Mouse (Mus musculus): Measurements from ENCODE around the gene Ankzf1. TPM values are rescaled to one million over a fixed set of nuclear protein-coding genes. Genes with fewer than 3 reads are reported as not detected.

Gene Ankzf1
- polyA plus RNA-seq, 1 experiment from 2014 or later = 23.0 TPM

DNA sequence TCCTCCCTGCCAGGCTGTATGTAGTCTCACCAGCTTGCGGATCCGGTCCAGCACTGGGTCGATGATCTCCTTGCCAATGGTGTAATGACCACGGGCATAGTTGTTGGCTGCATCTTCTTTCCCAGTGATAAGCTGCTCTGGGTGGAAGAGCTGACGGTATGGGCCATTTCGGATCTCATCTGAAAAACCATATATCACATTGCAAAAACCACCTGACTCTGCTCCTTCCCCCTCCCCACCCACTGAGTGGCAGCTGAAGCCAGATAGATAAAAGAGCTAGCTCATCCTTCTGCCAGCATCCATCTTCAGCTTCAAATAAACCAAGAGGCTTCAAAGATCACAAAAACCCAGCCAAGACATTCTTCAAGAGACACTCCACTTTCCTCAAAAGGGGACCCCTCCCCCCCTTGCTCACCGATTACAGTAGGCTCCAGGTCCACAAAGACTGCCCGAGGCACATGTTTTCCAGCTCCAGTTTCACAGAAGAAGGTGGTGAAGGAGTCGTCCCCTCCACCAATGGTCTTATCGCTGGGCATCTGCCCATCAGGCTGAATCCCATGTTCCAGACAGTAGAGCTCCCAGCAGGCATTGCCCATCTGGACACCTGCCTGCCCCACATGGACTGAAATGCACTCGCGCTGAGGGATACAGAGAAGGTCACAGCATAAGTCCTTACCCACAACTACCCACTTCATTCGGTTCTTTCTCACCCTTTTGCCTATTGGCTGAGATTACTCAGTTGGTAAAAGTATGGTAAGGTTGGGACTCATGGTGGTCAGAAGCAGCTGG is 25.0 kb downstream of the Ankzf1 start:
- no peaks in the 10 kb centered on the region for H3K9me3 ChIP-seq (ENCODE audit: control insufficient read depth, low read length)
- no peak overlapping the region for H3K9ac ChIP-seq (ENCODE audit: low read length)
- no peak for DNase-seq (ENCODE audit: low spot score)
- H3K27ac ChIP-seq (ENCODE audit: low read depth) = no peak overlapping the region
- peaks cover 13% of the 10 kb centered on the region for H3K4me1 ChIP-seq (replicated peaks; ENCODE audit: control insufficient read depth, insufficient read depth, low read length)
- peaks cover 34% of the 10 kb centered on the region for H3K36me3 ChIP-seq (ENCODE audit: control insufficient read depth, insufficient read depth, low read length)
- 74% methylated on average over 13 of the region's 13 CpGs for WGBS
- no peak overlapping the region for H3K4me3 ChIP-seq (ENCODE audit: low read depth, low read length)
- ATAC-seq (replicated peaks; ENCODE audit: low FRiP score, low TSS enrichment, low read depth) = no peak
- 0 out of 2 replicates have a peak overlapping the region, but pooled peaks have one; percentile 99 for H3K4me2 ChIP-seq (ENCODE audit: low read length)
- H3K27me3 ChIP-seq (replicated peaks; ENCODE audit: control insufficient read depth, insufficient read depth, low read length) = peaks cover 41% of the 10 kb centered on the region

DNA sequence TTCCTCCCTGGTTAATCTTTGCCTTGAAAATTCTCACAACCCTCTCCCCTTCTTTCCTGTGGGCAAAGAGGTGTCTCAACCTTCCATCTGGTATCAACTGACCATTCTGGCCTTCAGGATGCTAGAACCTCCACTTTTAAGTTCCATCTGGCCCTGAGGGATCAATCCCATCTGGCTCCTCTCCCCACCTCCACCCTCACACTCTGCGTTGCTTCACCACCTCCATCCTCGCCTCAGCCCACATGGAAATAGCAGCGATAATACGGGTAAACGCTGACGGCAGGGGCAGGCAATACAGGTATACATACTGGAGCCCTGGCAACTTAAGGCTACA is 25.9 kb downstream of the Ankzf1 start:
- no peak for ATAC-seq (replicated peaks; ENCODE audit: low FRiP score, low TSS enrichment, low read depth)
- WGBS = 2% methylated on average over 6 of the region's 6 CpGs
- H3K9ac ChIP-seq (ENCODE audit: low read length) = no peak overlapping the region; the same call in 1 of the 2 replicates
- no peak overlapping the region for H3K27ac ChIP-seq (ENCODE audit: low read depth)
- peaks cover 41% of the 10 kb centered on the region for H3K27me3 ChIP-seq (replicated peaks; ENCODE audit: control insufficient read depth, insufficient read depth, low read length)
- peaks cover 13% of the 10 kb centered on the region for H3K4me1 ChIP-seq (replicated peaks; ENCODE audit: control insufficient read depth, insufficient read depth, low read length)
- no peak for DNase-seq (ENCODE audit: low spot score)
- H3K4me2 ChIP-seq (ENCODE audit: low read length) = peak overlapping the region; percentile 99
- peak overlapping the region; percentile 59 for H3K4me3 ChIP-seq (ENCODE audit: low read depth, low read length)
- no peaks in the 10 kb centered on the region for H3K9me3 ChIP-seq (ENCODE audit: control insufficient read depth, low read length)
- peaks cover 29% of the 10 kb centered on the region for H3K36me3 ChIP-seq (ENCODE audit: control insufficient read depth, insufficient read depth, low read length)

DNA sequence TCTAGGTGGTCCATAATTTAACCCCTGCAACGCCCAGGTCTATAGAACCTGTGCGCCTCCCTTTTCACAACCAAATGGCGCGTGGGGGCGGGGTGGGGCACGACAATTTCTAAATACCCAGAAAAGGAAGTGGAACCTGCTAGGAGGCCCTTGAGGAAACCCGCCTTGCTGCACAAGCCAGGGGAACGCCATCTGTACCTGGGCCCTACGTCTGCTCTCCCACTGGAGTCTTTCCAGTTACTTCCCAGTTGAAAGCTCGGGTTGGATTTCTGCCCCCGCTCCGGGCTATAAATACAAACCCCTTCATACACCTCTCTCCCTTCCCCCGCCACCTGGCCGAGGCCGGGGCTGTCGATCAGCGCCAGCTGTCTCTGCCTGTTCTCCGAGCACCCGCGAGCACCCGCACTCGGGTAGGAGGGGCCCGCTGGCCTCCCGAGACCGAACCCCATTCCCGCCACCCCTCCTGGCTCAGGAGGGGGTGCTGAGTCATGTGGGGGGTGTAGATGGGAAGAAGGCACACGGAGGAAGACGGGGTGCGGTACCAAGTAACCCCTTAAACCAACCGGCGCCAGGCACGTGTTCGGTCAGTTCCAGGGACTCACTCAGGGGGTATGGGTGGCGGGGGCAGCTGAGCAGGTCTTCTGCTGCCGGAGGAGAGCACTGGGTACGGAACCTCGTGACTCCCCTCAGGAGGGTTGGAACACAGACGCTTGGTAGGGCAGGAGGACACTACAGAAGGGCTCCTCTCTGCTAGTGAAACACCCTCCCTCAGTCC is 26.5 kb downstream of the Ankzf1 start:
- peak overlapping the region; percentile 45 for H3K9ac ChIP-seq (ENCODE audit: low read length)
- H3K27ac ChIP-seq (ENCODE audit: low read depth) = no peak overlapping the region
- peak; percentile 29 for ATAC-seq (replicated peaks; ENCODE audit: low FRiP score, low TSS enrichment, low read depth)
- peaks cover 41% of the 10 kb centered on the region for H3K27me3 ChIP-seq (replicated peaks; ENCODE audit: control insufficient read depth, insufficient read depth, low read length)
- H3K4me1 ChIP-seq (replicated peaks; ENCODE audit: control insufficient read depth, insufficient read depth, low read length) = peaks cover 12% of the 10 kb centered on the region
- peak overlapping the region; percentile 99 for H3K4me2 ChIP-seq (ENCODE audit: low read length)
- H3K4me3 ChIP-seq (ENCODE audit: low read depth, low read length) = peak overlapping the region; percentile 59
- H3K36me3 ChIP-seq (ENCODE audit: control insufficient read depth, insufficient read depth, low read length) = peaks cover 24% of the 10 kb centered on the region
- WGBS = under 1% methylated on average over 38 of the region's 38 CpGs
- H3K9me3 ChIP-seq (ENCODE audit: control insufficient read depth, low read length) = no peaks in the 10 kb centered on the region
- peak; percentile 58 for DNase-seq (ENCODE audit: low spot score)

DNA sequence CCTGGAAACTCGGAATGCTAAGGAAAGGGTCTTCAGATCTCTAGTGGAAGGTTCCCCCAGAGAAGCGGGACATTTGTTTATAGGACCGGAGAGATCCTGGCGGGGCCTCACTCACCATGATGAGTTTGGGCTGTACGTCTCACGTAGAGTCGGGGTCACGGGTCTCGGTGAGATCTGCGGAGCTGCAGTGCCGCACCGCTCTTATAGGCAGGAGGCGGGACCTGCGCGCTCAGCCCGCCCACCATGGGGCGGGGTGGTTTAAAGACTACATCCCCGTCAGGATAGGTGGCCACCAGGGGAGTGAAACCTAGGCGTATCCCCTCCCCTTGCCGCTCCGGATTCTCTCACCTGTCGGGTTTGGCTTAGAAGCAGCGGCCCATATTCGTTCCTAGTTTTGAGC is 27.1 kb downstream of the Ankzf1 start:
- peak overlapping the region; percentile 59 for H3K4me3 ChIP-seq (ENCODE audit: low read depth, low read length)
- under 1% methylated on average over 24 of the region's 24 CpGs for WGBS
- H3K27ac ChIP-seq (ENCODE audit: low read depth) = no peak overlapping the region
- H3K27me3 ChIP-seq (replicated peaks; ENCODE audit: control insufficient read depth, insufficient read depth, low read length) = peaks cover 41% of the 10 kb centered on the region
- peak overlapping the region; percentile 99 for H3K4me2 ChIP-seq (ENCODE audit: low read length)
- peaks cover 18% of the 10 kb centered on the region for H3K36me3 ChIP-seq (ENCODE audit: control insufficient read depth, insufficient read depth, low read length)
- ATAC-seq (replicated peaks; ENCODE audit: low FRiP score, low TSS enrichment, low read depth) = peak; percentile 93
- H3K4me1 ChIP-seq (replicated peaks; ENCODE audit: control insufficient read depth, insufficient read depth, low read length) = peaks cover 6% of the 10 kb centered on the region
- DNase-seq (ENCODE audit: low spot score) = peak; percentile 93
- no peaks in the 10 kb centered on the region for H3K9me3 ChIP-seq (ENCODE audit: control insufficient read depth, low read length)
- peak overlapping the region; percentile 45 for H3K9ac ChIP-seq (ENCODE audit: low read length)

DNA sequence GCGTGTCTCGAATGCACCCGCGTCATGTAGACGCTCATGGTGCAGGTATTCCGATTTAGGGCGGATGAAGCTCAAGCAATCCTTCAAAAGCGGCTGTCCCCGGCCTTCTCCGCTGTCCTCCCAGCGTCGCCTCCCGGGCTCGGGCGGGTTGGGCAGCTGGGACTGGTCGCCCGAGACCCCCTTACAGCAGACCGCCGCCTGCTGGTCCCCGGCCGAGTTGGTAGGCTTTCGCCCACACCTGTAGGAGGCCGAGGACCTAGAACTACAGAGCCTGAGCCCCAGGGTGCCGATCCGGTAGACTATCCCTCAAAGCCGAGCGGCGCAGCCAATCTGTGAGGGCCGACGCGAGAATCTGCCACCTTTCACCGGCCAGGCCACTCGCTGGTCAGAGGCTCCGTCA is 27.6 kb downstream of the Ankzf1 start, which contains the start of gene Tuba4a:
Tuba4a (minus strand) TSS at position 335 of the 400 bp plus-strand sequence.
- WGBS = 2% methylated on average over 34 of the region's 34 CpGs
- Histone ChIP-seq H3K27me3 (replicated peaks; ENCODE audit: control insufficient read depth, insufficient read depth, low read length) (peaks cover 41% of the 10 kb centered on the region), H3K4me2 (ENCODE audit: low read length) (peak within 1 kb of the TSS; percentile 99), H3K27ac (ENCODE audit: low read depth) (no peak within 1 kb of the TSS), H3K9ac (ENCODE audit: low read length) (peak within 1 kb of the TSS; percentile 45), H3K36me3 (ENCODE audit: control insufficient read depth, insufficient read depth, low read length) (peaks cover 13% of the 10 kb centered on the region), H3K9me3 (ENCODE audit: control insufficient read depth, low read length) (no peaks in the 10 kb centered on the region), H3K4me3 (ENCODE audit: low read depth, low read length) (peak within 1 kb of the TSS; percentile 59), H3K4me1 (replicated peaks; ENCODE audit: control insufficient read depth, insufficient read depth, low read length) (peaks cover 5% of the 10 kb centered on the region)
- no peak for DNase-seq (ENCODE audit: low spot score)
- ATAC-seq (replicated peaks; ENCODE audit: low FRiP score, low TSS enrichment, low read depth) = peak; percentile 29

DNA sequence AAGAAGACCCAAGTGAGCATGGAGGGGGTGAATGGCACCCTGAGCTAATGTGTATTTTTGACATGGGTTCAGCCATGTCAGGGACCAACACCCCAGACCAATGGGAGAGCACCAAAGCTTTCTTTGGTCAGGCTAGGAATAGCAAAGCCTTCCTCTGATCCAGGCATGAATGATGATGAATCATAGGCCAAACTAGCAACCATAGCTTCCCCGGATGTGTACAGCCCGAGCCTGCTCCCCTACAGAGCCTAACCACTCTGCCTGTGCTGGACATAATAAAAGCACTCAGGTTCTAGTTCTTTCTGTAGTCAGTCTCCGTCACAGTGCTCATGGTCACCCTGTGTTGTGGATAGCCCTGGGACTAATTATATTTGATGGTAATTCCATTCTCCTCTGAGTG is 29.6 kb downstream of the Ankzf1 start:
- H3K9me3 ChIP-seq (ENCODE audit: control insufficient read depth, low read length) = no peaks in the 10 kb centered on the region
- H3K9ac ChIP-seq (ENCODE audit: low read length) = no peak overlapping the region
- ATAC-seq (replicated peaks; ENCODE audit: low FRiP score, low TSS enrichment, low read depth) (no peak), DNase-seq (ENCODE audit: low spot score) (no peak)
- 86% methylated on average over 3 of the region's 3 CpGs for WGBS
- peaks cover 5% of the 10 kb centered on the region for H3K4me1 ChIP-seq (replicated peaks; ENCODE audit: control insufficient read depth, insufficient read depth, low read length)
- H3K4me3 ChIP-seq (ENCODE audit: low read depth, low read length) = no peak overlapping the region
- no peaks in the 10 kb centered on the region; the same call in 1 of the 2 replicates for H3K36me3 ChIP-seq (ENCODE audit: control insufficient read depth, insufficient read depth, low read length)
- no peak overlapping the region for H3K4me2 ChIP-seq (ENCODE audit: low read length)
- H3K27me3 ChIP-seq (replicated peaks; ENCODE audit: control insufficient read depth, insufficient read depth, low read length) = peaks cover 41% of the 10 kb centered on the region
- H3K27ac ChIP-seq (ENCODE audit: low read depth) = no peak overlapping the region

DNA sequence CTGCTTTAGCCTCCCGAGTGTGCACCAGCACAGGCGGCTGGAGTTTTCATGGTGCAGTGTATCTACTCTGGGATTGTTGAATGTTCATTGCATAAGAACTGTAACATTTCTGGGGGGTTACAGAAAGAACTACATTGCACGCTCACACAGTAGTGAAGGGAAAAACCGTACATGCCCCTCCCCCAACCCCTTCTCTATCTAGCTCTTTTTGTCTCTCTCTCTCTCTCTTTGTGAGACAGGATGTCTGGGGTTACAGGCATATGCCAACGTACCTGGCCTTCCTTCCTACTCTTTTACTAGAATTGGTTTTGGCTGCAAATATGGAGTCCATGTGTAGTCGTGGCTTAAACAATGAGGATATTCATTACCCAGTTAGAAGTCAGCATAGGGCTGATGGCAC is 31.0 kb downstream of the Ankzf1 start:
- Histone ChIP-seq H3K4me1 (replicated peaks; ENCODE audit: control insufficient read depth, insufficient read depth, low read length) (peaks cover 5% of the 10 kb centered on the region), H3K4me2 (ENCODE audit: low read length) (no peak overlapping the region), H3K27me3 (replicated peaks; ENCODE audit: control insufficient read depth, insufficient read depth, low read length) (peaks cover 35% of the 10 kb centered on the region), H3K4me3 (ENCODE audit: low read depth, low read length) (no peak overlapping the region), H3K36me3 (ENCODE audit: control insufficient read depth, insufficient read depth, low read length) (no peaks in the 10 kb centered on the region), H3K9ac (ENCODE audit: low read length) (no peak overlapping the region), H3K27ac (ENCODE audit: low read depth) (no peak overlapping the region), H3K9me3 (ENCODE audit: control insufficient read depth, low read length) (no peaks in the 10 kb centered on the region)
- DNase-seq (ENCODE audit: low spot score) = no peak
- 85% methylated on average over 6 of the region's 6 CpGs for WGBS
- ATAC-seq (replicated peaks; ENCODE audit: low FRiP score, low TSS enrichment, low read depth) = no peak

DNA sequence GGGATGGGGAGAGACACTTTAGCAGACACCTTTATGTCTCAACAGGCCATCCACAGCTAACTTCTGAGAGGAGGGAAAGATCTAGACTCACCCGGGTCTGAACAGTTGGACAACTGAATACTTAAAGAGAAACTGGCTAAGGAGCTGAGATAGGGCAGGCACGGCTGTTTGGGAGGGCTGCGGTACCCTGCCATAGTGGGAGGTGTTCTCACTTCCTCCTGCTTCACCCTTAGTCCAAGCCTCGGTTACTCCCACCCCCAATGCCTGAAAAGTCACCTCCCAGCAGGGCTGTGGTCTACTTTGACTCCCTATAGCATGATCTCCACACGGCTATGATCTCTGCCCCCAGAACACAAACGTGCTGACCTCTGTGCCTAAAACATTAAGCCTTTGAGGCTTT is 31.6 kb downstream of the Ankzf1 start:
- Histone ChIP-seq H3K4me2 (ENCODE audit: low read length) (no peak overlapping the region), H3K4me1 (replicated peaks; ENCODE audit: control insufficient read depth, insufficient read depth, low read length) (peaks cover 5% of the 10 kb centered on the region), H3K9me3 (ENCODE audit: control insufficient read depth, low read length) (no peaks in the 10 kb centered on the region), H3K9ac (ENCODE audit: low read length) (no peak overlapping the region), H3K36me3 (ENCODE audit: control insufficient read depth, insufficient read depth, low read length) (no peaks in the 10 kb centered on the region), H3K27me3 (replicated peaks; ENCODE audit: control insufficient read depth, insufficient read depth, low read length) (peaks cover 29% of the 10 kb centered on the region), H3K27ac (ENCODE audit: low read depth) (no peak overlapping the region), H3K4me3 (ENCODE audit: low read depth, low read length) (no peak overlapping the region)
- ATAC-seq (replicated peaks; ENCODE audit: low FRiP score, low TSS enrichment, low read depth) (no peak), DNase-seq (ENCODE audit: low spot score) (no peak)
- 71% methylated on average over 6 of the region's 6 CpGs for WGBS

All from intestine, embryonic 14.5 days (tissue).